Mouse (Mus musculus) left cerebral cortex, postnatal 36 days (tissue): ENCODE results near the gene Dapk1. TPM values are rescaled to one million over a fixed set of nuclear protein-coding genes. Genes with fewer than 3 reads are reported as not detected.

Source experiments
- DNase-seq, 2 experiments: peaks; one replicate each; pipeline ENCODE4 v3.0.0; 2021 to 2022; ENCODE audit warnings: low spot score in 2 of 2, mixed read lengths in 1 of 2
- intact Hi-C: fragments of 180-260 bp; cut with DNase I; formaldehyde crosslinking; loops from one replicate; pipeline ENCODE4 v1.15.1; 2025
- total RNA-seq, 2 experiments: library from RNA; stranded (reverse); gene quantifications; 2 replicates each; pipeline ENCODE4 v1.2.3; 2021

Dapk1 gene
- total RNA-seq, 2 experiments from 2014 or later: 75.8 to 114 TPM

- DNase-seq: no peak
- intact Hi-C loops: loop anchor here (5.0 kb wide), 2 partner anchors 48 to 83 kb away; partner anchors contain the start of gene Dapk1
Observed at GRCm38 (mm10) chr13:60684806-60685205, 83.1 kb downstream of the Dapk1 start.

GRCm38 (mm10) chr13:60685216-60685615 lies 83.5 kb downstream of the Dapk1 start:
- peak in 1 of 2 experiments; percentile 45 for DNase-seq
- intact Hi-C loops: loop anchor here (5.0 kb wide), 2 partner anchors 48 to 83 kb away; partner anchors contain the start of gene Dapk1

GRCm38 (mm10) chr13:60686024-60686663 lies 84.4 kb downstream of the Dapk1 start:
- no peak for DNase-seq

GRCm38 (mm10) chr13:60686967-60687366 lies 85.2 kb downstream of the Dapk1 start:
- DNase-seq: peak; percentile 58 to 63
- intact Hi-C loops: loop anchor here (5.0 kb wide), 2 partner anchors 50 to 85 kb away; partner anchors contain the start of gene Dapk1

More at GRCm38 (mm10) chr13:60686024-60686663, 84.4 kb downstream of the Dapk1 start:
- intact Hi-C loops: loop anchor here (5.0 kb wide), 2 partner anchors 49 to 84 kb away; partner anchors contain the start of gene Dapk1

- intact Hi-C loops: loop anchor here (5.0 kb wide), 2 partner anchors 50 to 85 kb away; partner anchors contain the start of gene Dapk1
- no peak for DNase-seq
Observed at GRCm38 (mm10) chr13:60687462-60687861, 85.7 kb downstream of the Dapk1 start.

- intact Hi-C loops: loop anchor here (5.0 kb wide), 2 partner anchors 51 to 86 kb away; partner anchors contain the start of gene Dapk1
- no peak for DNase-seq
Observed at GRCm38 (mm10) chr13:60687891-60688290, 86.1 kb downstream of the Dapk1 start.

GRCm38 (mm10) chr13:60690921-60691320 lies 89.2 kb downstream of the Dapk1 start:
- intact Hi-C loops: no loop called here
- no peak for DNase-seq

- no peak for DNase-seq
- intact Hi-C loops: no loop called here
Observed at GRCm38 (mm10) chr13:60691940-60692339, 90.2 kb downstream of the Dapk1 start.

- intact Hi-C loops: no loop called here
- DNase-seq: no peak
Observed at GRCm38 (mm10) chr13:60695186-60695980, 93.6 kb downstream of the Dapk1 start.

GRCm38 (mm10) chr13:60696323-60696722 lies 94.6 kb downstream of the Dapk1 start:
- intact Hi-C loops: no loop called here

GRCm38 (mm10) chr13:60696741-60697140 lies 95.0 kb downstream of the Dapk1 start:
- intact Hi-C loops: no loop called here
- DNase-seq: no peak

More at GRCm38 (mm10) chr13:60696323-60696722, 94.6 kb downstream of the Dapk1 start:
- DNase-seq: no peak

- intact Hi-C loops: no loop called here
- no peak for DNase-seq
Observed at GRCm38 (mm10) chr13:60698021-60698420, 96.3 kb downstream of the Dapk1 start.

- no peak for DNase-seq
- intact Hi-C loops: no loop called here
Observed at GRCm38 (mm10) chr13:60701671-60702171, 100.0 kb downstream of the Dapk1 start.

GRCm38 (mm10) chr13:60707541-60708468 lies 106.1 kb downstream of the Dapk1 start:
- no peak for DNase-seq
- intact Hi-C loops: no loop called here

GRCm38 (mm10) chr13:60709136-60709535 lies 107.4 kb downstream of the Dapk1 start:
- DNase-seq: no peak
- intact Hi-C loops: no loop called here

GRCm38 (mm10) chr13:60710963-60711362 lies 109.2 kb downstream of the Dapk1 start:
- DNase-seq: no peak
- intact Hi-C loops: no loop called here

GRCm38 (mm10) chr13:60713537-60713936 lies 111.8 kb downstream of the Dapk1 start:
- intact Hi-C loops: no loop called here
- DNase-seq: peak in 1 of 2 experiments; percentile 26

GRCm38 (mm10) chr13:60716107-60716506 lies 114.4 kb downstream of the Dapk1 start:
- DNase-seq: no peak
- intact Hi-C loops: no loop called here

- intact Hi-C loops: no loop called here
- DNase-seq: no peak
Observed at GRCm38 (mm10) chr13:60717421-60717820, 115.7 kb downstream of the Dapk1 start.
